Mouse (Mus musculus): ENCODE measurements around the gene Svep1. TPM values are rescaled to one million over a fixed set of nuclear protein-coding genes. Genes with fewer than 3 reads are reported as not detected.

Gene Svep1
- polyA plus RNA-seq, 1 experiment from 2014 or later = 0.92 TPM

DNA sequence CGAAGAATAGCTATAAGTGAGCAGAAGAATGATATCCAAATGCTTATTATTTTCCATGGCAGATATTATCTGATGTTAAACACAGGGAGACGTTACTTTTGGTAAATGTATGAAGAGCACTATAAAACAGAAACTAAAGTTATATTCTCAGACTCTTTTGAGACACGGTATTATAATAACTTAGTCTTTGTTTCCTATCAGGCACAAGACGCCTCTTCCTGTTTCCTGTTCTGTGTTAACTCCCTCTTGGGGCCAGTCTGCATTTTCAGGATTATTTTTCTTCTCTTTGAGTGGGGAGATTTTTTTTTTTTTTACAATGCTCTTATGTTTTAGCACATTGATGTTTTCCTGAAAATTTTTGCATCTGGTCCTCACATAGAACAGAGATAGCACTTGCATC is 120.5 kb downstream of the Svep1 start:
- 88% methylated on average over 4 of the region's 4 CpGs for WGBS
- Histone ChIP-seq H3K4me3 (replicated peaks; ENCODE audit: low read depth, low read length) (no peak overlapping the region), H3K4me1 (ENCODE audit: control insufficient read depth, insufficient read depth, low read length) (no peaks in the 10 kb centered on the region), H3K9me3 (ENCODE audit: control insufficient read depth, low read length) (no peaks in the 10 kb centered on the region), H3K27me3 (ENCODE audit: control insufficient read depth, insufficient read depth, low read length) (no peaks in the 10 kb centered on the region), H3K27ac (replicated peaks; ENCODE audit: low read depth, low read length) (no peak overlapping the region), H3K4me2 (ENCODE audit: low read length) (no peak overlapping the region), H3K36me3 (ENCODE audit: control insufficient read depth, insufficient read depth, low read length) (no peaks in the 10 kb centered on the region), H3K9ac (replicated peaks; ENCODE audit: low read length) (no peak overlapping the region)
- no peak for DNase-seq
- ATAC-seq (ENCODE audit: low FRiP score, low TSS enrichment) = no peak

DNA sequence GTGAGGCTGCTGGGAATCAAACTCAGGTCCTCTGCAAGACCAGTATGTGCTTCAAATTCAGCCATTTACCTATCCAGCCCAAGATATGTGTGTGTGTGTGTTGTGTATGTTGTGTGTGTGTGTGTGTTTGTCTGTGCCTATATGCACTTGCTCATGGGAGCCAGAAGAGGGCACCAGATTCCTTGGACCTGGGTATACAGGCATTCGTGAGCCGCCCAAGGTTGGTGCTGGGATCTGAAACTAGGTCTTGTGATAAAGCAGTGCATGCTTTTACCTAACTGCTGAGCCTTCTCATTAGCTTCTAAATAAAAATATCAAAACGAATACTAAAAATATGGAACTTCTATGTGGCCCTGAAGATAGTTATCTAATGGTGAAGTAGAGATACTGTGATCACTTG is 121.3 kb downstream of the Svep1 start:
- ATAC-seq (ENCODE audit: low FRiP score, low TSS enrichment) (no peak), DNase-seq (no peak)
- 88% methylated on average over 3 of the region's 3 CpGs for WGBS
- Histone ChIP-seq H3K27ac (replicated peaks; ENCODE audit: low read depth, low read length) (no peak overlapping the region), H3K36me3 (ENCODE audit: control insufficient read depth, insufficient read depth, low read length) (no peaks in the 10 kb centered on the region), H3K9me3 (ENCODE audit: control insufficient read depth, low read length) (no peaks in the 10 kb centered on the region), H3K4me2 (ENCODE audit: low read length) (no peak overlapping the region), H3K4me3 (replicated peaks; ENCODE audit: low read depth, low read length) (no peak overlapping the region), H3K27me3 (ENCODE audit: control insufficient read depth, insufficient read depth, low read length) (no peaks in the 10 kb centered on the region), H3K4me1 (ENCODE audit: control insufficient read depth, insufficient read depth, low read length) (no peaks in the 10 kb centered on the region), H3K9ac (replicated peaks; ENCODE audit: low read length) (no peak overlapping the region)

DNA sequence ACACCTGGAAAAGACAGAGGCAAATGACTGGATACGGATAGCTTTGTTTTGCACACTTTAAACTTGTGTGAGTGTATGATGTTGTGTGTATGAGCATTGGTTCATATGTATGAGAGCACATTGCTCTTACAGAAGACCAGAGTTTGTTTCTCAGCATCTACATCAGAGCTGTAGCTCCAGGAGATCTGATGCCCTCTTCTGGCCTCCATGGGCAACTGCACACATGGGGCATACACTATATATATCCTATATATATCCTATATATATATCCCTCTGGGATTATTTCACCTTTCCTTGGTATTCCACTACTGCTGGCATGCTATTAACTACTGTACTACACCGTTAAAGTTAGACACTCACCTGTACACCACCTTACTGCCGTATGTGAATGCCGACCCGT is 122.5 kb downstream of the Svep1 start:
- 92% methylated on average over 5 of the region's 5 CpGs for WGBS
- H3K9ac ChIP-seq (replicated peaks; ENCODE audit: low read length) = no peak overlapping the region
- no peak overlapping the region for H3K27ac ChIP-seq (replicated peaks; ENCODE audit: low read depth, low read length)
- no peaks in the 10 kb centered on the region for H3K9me3 ChIP-seq (ENCODE audit: control insufficient read depth, low read length)
- no peak overlapping the region for H3K4me2 ChIP-seq (ENCODE audit: low read length)
- H3K4me3 ChIP-seq (replicated peaks; ENCODE audit: low read depth, low read length) = no peak overlapping the region
- no peak for DNase-seq
- H3K27me3 ChIP-seq (ENCODE audit: control insufficient read depth, insufficient read depth, low read length) = no peaks in the 10 kb centered on the region
- no peak for ATAC-seq (ENCODE audit: low FRiP score, low TSS enrichment)
- H3K36me3 ChIP-seq (ENCODE audit: control insufficient read depth, insufficient read depth, low read length) = no peaks in the 10 kb centered on the region
- no peaks in the 10 kb centered on the region for H3K4me1 ChIP-seq (ENCODE audit: control insufficient read depth, insufficient read depth, low read length)

DNA sequence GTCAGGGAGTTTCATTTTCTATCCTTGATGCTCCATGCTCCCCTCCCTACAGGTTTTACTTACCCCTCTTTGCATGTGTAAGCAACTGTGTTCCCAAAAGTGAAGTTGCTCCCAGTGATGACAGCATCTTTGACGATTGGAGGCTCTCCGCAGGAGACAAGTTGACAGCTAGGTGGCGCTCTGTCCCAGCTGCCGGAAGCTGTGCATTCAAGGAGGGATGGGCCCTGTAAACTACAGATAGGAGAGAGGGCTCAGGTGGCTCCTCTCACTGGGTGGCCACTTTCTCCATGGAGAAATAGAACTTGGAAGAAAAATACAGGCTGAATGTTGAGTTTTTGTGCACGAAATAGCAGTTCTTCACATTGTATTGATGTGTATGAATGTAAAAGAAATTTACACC is 124.1 kb downstream of the Svep1 start:
- Histone ChIP-seq H3K9me3 (ENCODE audit: control insufficient read depth, low read length) (no peaks in the 10 kb centered on the region), H3K36me3 (ENCODE audit: control insufficient read depth, insufficient read depth, low read length) (no peaks in the 10 kb centered on the region)
- WGBS = 15% methylated on average over 5 of the region's 5 CpGs

GRCm38 (mm10) chr4:58079631-58080030 is 127.0 kb downstream of the Svep1 start:
- H3K4me1 ChIP-seq (ENCODE audit: control insufficient read depth, insufficient read depth, low read length) = no peaks in the 10 kb centered on the region
- H3K4me2 ChIP-seq (ENCODE audit: low read length) = peak overlapping the region; percentile 49
- H3K9me3 ChIP-seq (ENCODE audit: control insufficient read depth, low read length) = no peaks in the 10 kb centered on the region
- 21% methylated on average over 10 of the region's 10 CpGs for WGBS
- H3K4me3 ChIP-seq (replicated peaks; ENCODE audit: low read depth, low read length) = peak overlapping the region; percentile 20; the same call in 1 of the 2 replicates
- no peak overlapping the region for H3K27ac ChIP-seq (replicated peaks; ENCODE audit: low read depth, low read length)
- ATAC-seq (ENCODE audit: low FRiP score, low TSS enrichment) = peak; percentile 53; the same call in 1 of the 2 replicates
- no peaks in the 10 kb centered on the region for H3K36me3 ChIP-seq (ENCODE audit: control insufficient read depth, insufficient read depth, low read length)
- 0 out of 2 replicates have a peak overlapping the region, but pooled peaks have one; percentile 31 for H3K9ac ChIP-seq (replicated peaks; ENCODE audit: low read length)
- peak; percentile 88 for DNase-seq
- no peaks in the 10 kb centered on the region for H3K27me3 ChIP-seq (ENCODE audit: control insufficient read depth, insufficient read depth, low read length)

More for the DNA sequence above, 124.1 kb downstream of the Svep1 start:
- no peaks in the 10 kb centered on the region for H3K27me3 ChIP-seq (ENCODE audit: control insufficient read depth, insufficient read depth, low read length)
- ATAC-seq (ENCODE audit: low FRiP score, low TSS enrichment) (no peak), DNase-seq (peak; percentile 82)
- no peak overlapping the region for H3K9ac ChIP-seq (replicated peaks; ENCODE audit: low read length)
- H3K27ac ChIP-seq (replicated peaks; ENCODE audit: low read depth, low read length) = no peak overlapping the region
- H3K4me3 ChIP-seq (replicated peaks; ENCODE audit: low read depth, low read length) = no peak overlapping the region
- H3K4me2 ChIP-seq (ENCODE audit: low read length) = no peak overlapping the region
- H3K4me1 ChIP-seq (ENCODE audit: control insufficient read depth, insufficient read depth, low read length) = no peaks in the 10 kb centered on the region

- Histone ChIP-seq H3K9ac (replicated peaks; ENCODE audit: low read length) (no peak overlapping the region), H3K27ac (replicated peaks; ENCODE audit: low read depth, low read length) (no peak overlapping the region), H3K27me3 (ENCODE audit: control insufficient read depth, insufficient read depth, low read length) (no peaks in the 10 kb centered on the region), H3K4me1 (ENCODE audit: control insufficient read depth, insufficient read depth, low read length) (no peaks in the 10 kb centered on the region), H3K4me3 (replicated peaks; ENCODE audit: low read depth, low read length) (no peak overlapping the region), H3K9me3 (ENCODE audit: control insufficient read depth, low read length) (no peaks in the 10 kb centered on the region), H3K4me2 (ENCODE audit: low read length) (no peak overlapping the region), H3K36me3 (ENCODE audit: control insufficient read depth, insufficient read depth, low read length) (no peaks in the 10 kb centered on the region)
- WGBS = 79% methylated on average over 6 of the region's 6 CpGs
- DNase-seq (peak; percentile 20), ATAC-seq (ENCODE audit: low FRiP score, low TSS enrichment) (no peak)
Measured at GRCm38 (mm10) chr4:58077950-58078349, 128.7 kb downstream of the Svep1 start.

DNA sequence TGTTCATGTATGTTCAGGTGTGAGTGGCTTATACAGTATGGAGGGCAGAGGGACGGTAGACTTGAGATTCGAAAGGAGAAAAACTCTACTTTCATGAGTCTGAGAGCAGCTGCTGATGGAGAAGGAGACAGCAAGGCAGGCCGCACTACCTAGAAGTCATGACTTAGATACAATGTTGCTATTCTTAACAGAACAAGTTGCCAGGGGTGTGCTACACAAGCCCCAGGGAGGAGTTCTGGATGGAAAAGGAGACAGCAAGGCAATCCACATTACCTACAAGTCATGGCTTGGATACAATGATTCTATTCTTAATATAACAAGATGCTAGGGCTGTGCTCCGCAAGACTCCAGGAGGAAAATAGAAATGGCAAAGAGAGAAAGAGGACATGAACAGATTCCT is 129.1 kb downstream of the Svep1 start:
- Histone ChIP-seq H3K9ac (replicated peaks; ENCODE audit: low read length) (no peak overlapping the region), H3K4me2 (ENCODE audit: low read length) (no peak overlapping the region), H3K27me3 (ENCODE audit: control insufficient read depth, insufficient read depth, low read length) (no peaks in the 10 kb centered on the region), H3K27ac (replicated peaks; ENCODE audit: low read depth, low read length) (no peak overlapping the region), H3K36me3 (ENCODE audit: control insufficient read depth, insufficient read depth, low read length) (no peaks in the 10 kb centered on the region), H3K4me1 (ENCODE audit: control insufficient read depth, insufficient read depth, low read length) (no peaks in the 10 kb centered on the region), H3K9me3 (ENCODE audit: control insufficient read depth, low read length) (no peaks in the 10 kb centered on the region), H3K4me3 (replicated peaks; ENCODE audit: low read depth, low read length) (no peak overlapping the region)
- DNase-seq (no peak), ATAC-seq (ENCODE audit: low FRiP score, low TSS enrichment) (no peak)
- 97% methylated on average over 4 of the region's 4 CpGs for WGBS

- no peaks in the 10 kb centered on the region for H3K36me3 ChIP-seq (ENCODE audit: control insufficient read depth, insufficient read depth, low read length)
- no peak overlapping the region for H3K27ac ChIP-seq (replicated peaks; ENCODE audit: low read depth, low read length)
- H3K4me1 ChIP-seq (ENCODE audit: control insufficient read depth, insufficient read depth, low read length) = no peaks in the 10 kb centered on the region
- ATAC-seq (ENCODE audit: low FRiP score, low TSS enrichment) (no peak), DNase-seq (no peak)
- H3K4me3 ChIP-seq (replicated peaks; ENCODE audit: low read depth, low read length) = no peak overlapping the region
- H3K9ac ChIP-seq (replicated peaks; ENCODE audit: low read length) = no peak overlapping the region
- WGBS = 82% methylated on average over 12 of the region's 12 CpGs
- H3K9me3 ChIP-seq (ENCODE audit: control insufficient read depth, low read length) = no peaks in the 10 kb centered on the region
- no peaks in the 10 kb centered on the region for H3K27me3 ChIP-seq (ENCODE audit: control insufficient read depth, insufficient read depth, low read length)
- no peak overlapping the region for H3K4me2 ChIP-seq (ENCODE audit: low read length)
Measured at GRCm38 (mm10) chr4:58072888-58073287, 133.8 kb downstream of the Svep1 start.

- 81% methylated on average over 5 of the region's 5 CpGs for WGBS
- ATAC-seq (ENCODE audit: low FRiP score, low TSS enrichment) = no peak
- H3K4me1 ChIP-seq (ENCODE audit: control insufficient read depth, insufficient read depth, low read length) = no peaks in the 10 kb centered on the region
Measured at GRCm38 (mm10) chr4:58068886-58069285, 137.8 kb downstream of the Svep1 start.

More at GRCm38 (mm10) chr4:58068886-58069285, 137.8 kb downstream of the Svep1 start:
- Histone ChIP-seq H3K4me3 (replicated peaks; ENCODE audit: low read depth, low read length) (no peak overlapping the region), H3K4me2 (ENCODE audit: low read length) (no peak overlapping the region), H3K9me3 (ENCODE audit: control insufficient read depth, low read length) (no peaks in the 10 kb centered on the region), H3K27me3 (ENCODE audit: control insufficient read depth, insufficient read depth, low read length) (no peaks in the 10 kb centered on the region), H3K36me3 (ENCODE audit: control insufficient read depth, insufficient read depth, low read length) (no peaks in the 10 kb centered on the region), H3K9ac (replicated peaks; ENCODE audit: low read length) (no peak overlapping the region), H3K27ac (replicated peaks; ENCODE audit: low read depth, low read length) (no peak overlapping the region)
- DNase-seq = no peak
